Mouse (Mus musculus): ENCODE data around the gene Ttc25.

DNA sequence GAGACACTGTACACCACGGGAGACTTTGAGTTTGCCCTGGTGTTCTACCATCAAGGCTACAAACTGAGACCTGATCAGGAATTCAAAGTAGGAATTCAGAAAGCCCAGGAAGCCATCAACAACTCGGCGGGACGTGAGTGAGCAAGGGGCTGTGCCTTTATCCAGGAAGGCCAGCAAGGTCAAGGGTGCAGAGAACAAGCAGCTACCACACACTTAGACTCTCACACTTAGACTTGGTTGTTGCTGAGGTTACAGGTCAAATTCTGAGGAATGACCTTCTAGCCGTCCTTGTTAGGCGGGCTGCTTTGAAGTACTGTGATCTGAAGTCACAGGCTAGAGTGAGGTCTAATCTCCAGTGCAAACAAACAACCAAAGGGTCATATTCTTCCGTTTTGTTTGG lies 14.1 kb downstream of the Ttc25 start:
- no peak for TF ChIP-seq E2F4 (IDR thresholded peaks at IDR 0.05; ENCODE audit: insufficient read depth)
- TF ChIP-seq POLR2A (IDR thresholded peaks at IDR 0.05; ENCODE audit: insufficient read length, low read depth): no peak
- no peak for TF ChIP-seq POLR2AphosphoS2 (IDR thresholded peaks at IDR 0.05; ENCODE audit: insufficient read length, low read depth)
- no peak for TF ChIP-seq MAX (IDR thresholded peaks at IDR 0.05; ENCODE audit: low read depth)
- no peak for TF ChIP-seq CEBPB (IDR thresholded peaks at IDR 0.05; ENCODE audit: insufficient read depth, poor library complexity, severe bottlenecking)
- TF ChIP-seq USF1 (IDR thresholded peaks at IDR 0.05; ENCODE audit: low read depth): no peak
